Mouse (Mus musculus) lung, postnatal 0 days (tissue): Measurements from ENCODE around the gene Spo11. TPM values are rescaled to one million over a fixed set of nuclear protein-coding genes. Genes with fewer than 3 reads are reported as not detected.

Experiments used
- ATAC-seq: fragments of 200-750 bp; cut with Nextera tagmentation; 2 replicates; pipeline ENCODE4 v1.8.0; 2017; ENCODE audit warnings: moderate library complexity
- DNase-seq: peaks from one replicate; pipeline ENCODE4 v3.0.0-alpha.2; 2016; ENCODE audit warnings: low spot score
- H3K27ac ChIP-seq: fragments of 300-500 bp; sonication (generic); 2 replicates; pipeline ENCODE4 v1.5.1; 2014; ENCODE audit warnings: antibody characterized with exemption, mild to moderate bottlenecking, low read length, mixed read lengths
- H3K27me3 ChIP-seq: fragments of 300-500 bp; sonication (generic); replicated peaks from 2 replicates; pipeline ENCODE4 v1.6.1; 2014; ENCODE audit warnings: low read length, mixed read lengths; ENCODE audit not compliant: insufficient read depth
- H3K36me3 ChIP-seq: fragments of 300-500 bp; sonication (generic); 2 replicates; pipeline ENCODE4 v1.6.1; 2014; ENCODE audit warnings: low read length, mixed read lengths; ENCODE audit not compliant: insufficient read depth
- H3K4me1 ChIP-seq: fragments of 300-500 bp; sonication (generic); 2 replicates; pipeline ENCODE4 v1.6.1; 2014; ENCODE audit warnings: antibody characterized with exemption, low read depth, low read length, mixed read lengths; ENCODE audit not compliant: insufficient read depth
- H3K4me2 ChIP-seq: fragments of 300-500 bp; sonication (generic); replicated peaks from 2 replicates; pipeline ENCODE4 v1.6.1; 2014; ENCODE audit warnings: low read depth, mild to moderate bottlenecking, low read length, moderate library complexity, mixed read lengths
- H3K4me3 ChIP-seq: fragments of 300-500 bp; sonication (generic); 2 replicates; pipeline ENCODE4 v1.5.1; 2014; ENCODE audit warnings: low read depth, low read length
- H3K9ac ChIP-seq: fragments of 300-500 bp; sonication (generic); replicated peaks from 2 replicates; pipeline ENCODE4 v1.6.1; 2014; ENCODE audit warnings: low read depth, mild to moderate bottlenecking
- H3K9me3 ChIP-seq: fragments of 300-500 bp; sonication (generic); 2 replicates; pipeline ENCODE4 v1.6.1; 2016; ENCODE audit warnings: low read length, mixed read lengths
- CTCF ChIP-seq: IDR thresholded peaks from 2 replicates; pipeline ENCODE4 v1.5.1; 2016; ENCODE audit warnings: antibody characterized with exemption, mild to moderate bottlenecking
- EP300 ChIP-seq: IDR thresholded peaks from 2 replicates; pipeline ENCODE4 v1.6.1; 2016; ENCODE audit warnings: antibody characterized with exemption, mild to moderate bottlenecking, control low read depth
- WGBS: fragments of 180-500 bp; shearing (Covaris S2); extraction: QIAGEN DNeasy Blood & Tissue Kit; methylation state at CpG from one replicate; pipeline ENCODE4 v1.1.7; 2014; 5-methylcytosine and 5-hydroxymethylcytosine counted together
- polyA plus RNA-seq: library from polyadenylated mRNA; unstranded; fragments of >200 nt; fragmentation: Nextera tagmentation; extraction: Ambion mirVana; gene quantifications from 2 replicates; pipeline ENCODE4 v1.2.1, GENCODE M21; 2015

The Spo11 gene
- polyA plus RNA-seq, 1 experiment from 2014 or later, result not detected

GRCm38 (mm10) chr2:173028508-173029031, 51.1 kb downstream of the Spo11 start:
- H3K9ac ChIP-seq, result no peak overlapping the region
- peaks cover 12% of the 10 kb centered on the region for H3K4me1 ChIP-seq
- DNase-seq (no peak), ATAC-seq (no peak)
- TF ChIP-seq CTCF (no peak), EP300 (no peak)
- no peak overlapping the region for H3K4me2 ChIP-seq
- H3K9me3 ChIP-seq, result no peaks in the 10 kb centered on the region
- 82% methylated on average over 3 of the region's 3 CpGs for WGBS
- H3K27ac ChIP-seq, result no peak overlapping the region
- no peaks in the 10 kb centered on the region for H3K36me3 ChIP-seq
- H3K27me3 ChIP-seq, result no peaks in the 10 kb centered on the region
- no peak overlapping the region for H3K4me3 ChIP-seq

GRCm38 (mm10) chr2:173030591-173031338, 53.3 kb downstream of the Spo11 start:
- no peak overlapping the region for H3K4me2 ChIP-seq
- no peaks in the 10 kb centered on the region for H3K27me3 ChIP-seq
- DNase-seq, result no peak
- WGBS, result 65% methylated on average over 12 of the region's 12 CpGs
- no peak overlapping the region for H3K4me3 ChIP-seq
- H3K4me1 ChIP-seq, result peaks cover 12% of the 10 kb centered on the region
- no peaks in the 10 kb centered on the region for H3K36me3 ChIP-seq
- H3K27ac ChIP-seq, result no peak overlapping the region
- no peak for ATAC-seq
- no peaks in the 10 kb centered on the region for H3K9me3 ChIP-seq
- no peak for TF ChIP-seq EP300
- TF ChIP-seq CTCF, result no peak
- H3K9ac ChIP-seq, result no peak overlapping the region

GRCm38 (mm10) chr2:173033531-173033930, 56.0 kb downstream of the Spo11 start:
- H3K9ac ChIP-seq, result no peak overlapping the region
- H3K27ac ChIP-seq, result no peak overlapping the region
- no peak overlapping the region for H3K4me3 ChIP-seq
- H3K36me3 ChIP-seq, result no peaks in the 10 kb centered on the region
- no peak for ATAC-seq
- no peaks in the 10 kb centered on the region for H3K9me3 ChIP-seq
- no peak for TF ChIP-seq EP300
- no peak for TF ChIP-seq CTCF
- WGBS, result 93% methylated on average over 13 of the region's 13 CpGs
- no peaks in the 10 kb centered on the region for H3K27me3 ChIP-seq
- no peak overlapping the region for H3K4me2 ChIP-seq
- DNase-seq, result no peak
- H3K4me1 ChIP-seq, result 0 out of 2 replicates have a peak, but pooled peaks cover 1% of the 10 kb centered on the region

GRCm38 (mm10) chr2:173034998-173035397, 57.5 kb downstream of the Spo11 start:
- Histone ChIP-seq H3K9me3 (no peaks in the 10 kb centered on the region), H3K4me2 (no peak overlapping the region), H3K27me3 (no peaks in the 10 kb centered on the region), H3K27ac (no peak overlapping the region), H3K36me3 (no peaks in the 10 kb centered on the region), H3K4me3 (no peak overlapping the region), H3K9ac (no peak overlapping the region), H3K4me1 (no peaks in the 10 kb centered on the region)
- TF ChIP-seq CTCF (no peak), EP300 (peak; percentile 75)
- 10% methylated on average over 4 of the region's 4 CpGs for WGBS
- ATAC-seq (peak; percentile 60), DNase-seq (no peak)

GRCm38 (mm10) chr2:173035653-173036052, 58.2 kb downstream of the Spo11 start:
- no peak for TF ChIP-seq CTCF
- TF ChIP-seq EP300, result no peak
- no peak overlapping the region for H3K27ac ChIP-seq
- 89% methylated on average over 5 of the region's 5 CpGs for WGBS

GRCm38 (mm10) chr2:173036055-173036454, 58.6 kb downstream of the Spo11 start:
- Histone ChIP-seq H3K9ac (no peak overlapping the region), H3K4me3 (no peak overlapping the region), H3K4me1 (no peaks in the 10 kb centered on the region), H3K27ac (no peak overlapping the region), H3K36me3 (no peaks in the 10 kb centered on the region), H3K27me3 (no peaks in the 10 kb centered on the region), H3K9me3 (no peaks in the 10 kb centered on the region), H3K4me2 (no peak overlapping the region)
- WGBS, result 84% methylated on average over 5 of the region's 5 CpGs
- no peak for DNase-seq
- ATAC-seq, result no peak
- TF ChIP-seq CTCF, result no peak
- no peak for TF ChIP-seq EP300

More at GRCm38 (mm10) chr2:173035653-173036052, 58.2 kb downstream of the Spo11 start:
- H3K4me1 ChIP-seq, result no peaks in the 10 kb centered on the region
- H3K27me3 ChIP-seq, result no peaks in the 10 kb centered on the region
- ATAC-seq (no peak), DNase-seq (no peak)
- no peaks in the 10 kb centered on the region for H3K9me3 ChIP-seq
- H3K36me3 ChIP-seq, result no peaks in the 10 kb centered on the region
- H3K4me2 ChIP-seq, result no peak overlapping the region
- H3K9ac ChIP-seq, result no peak overlapping the region
- no peak overlapping the region for H3K4me3 ChIP-seq
